Mouse (Mus musculus): ENCODE results near the gene Plcd1.
A peak's percentile ranks its signal among the peaks of the same experiment; 100 is the strongest.

Plcd1 gene

GRCm38 (mm10) chr9:119093419-119094295 lies at the start of gene Plcd1:
Plcd1 (minus strand) TSS chr9:119093502.
- peak; percentile 90 for DNase-seq (ENCODE audit: low spot score)

DNA sequence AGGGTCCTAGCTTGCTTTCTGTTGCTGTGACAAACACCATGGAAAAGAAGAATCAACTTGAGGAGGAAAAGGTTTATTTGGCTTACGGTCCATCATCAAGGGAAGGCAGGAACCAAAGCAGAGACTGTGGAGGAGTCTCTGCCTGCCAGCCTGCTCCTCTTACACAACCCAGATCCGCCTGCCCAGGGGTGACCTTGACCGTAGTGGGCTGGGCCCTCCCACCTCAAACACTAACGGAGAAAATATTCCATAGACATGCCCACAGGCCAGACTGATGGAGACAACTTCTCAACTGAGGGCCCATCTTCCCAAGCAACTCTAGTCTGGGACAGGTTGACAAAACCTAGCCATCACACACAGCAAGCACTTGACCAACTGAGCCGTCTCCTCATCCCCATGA lies 48.8 kb upstream of the Plcd1 start:
- no peak for DNase-seq (ENCODE audit: low spot score)

DNA sequence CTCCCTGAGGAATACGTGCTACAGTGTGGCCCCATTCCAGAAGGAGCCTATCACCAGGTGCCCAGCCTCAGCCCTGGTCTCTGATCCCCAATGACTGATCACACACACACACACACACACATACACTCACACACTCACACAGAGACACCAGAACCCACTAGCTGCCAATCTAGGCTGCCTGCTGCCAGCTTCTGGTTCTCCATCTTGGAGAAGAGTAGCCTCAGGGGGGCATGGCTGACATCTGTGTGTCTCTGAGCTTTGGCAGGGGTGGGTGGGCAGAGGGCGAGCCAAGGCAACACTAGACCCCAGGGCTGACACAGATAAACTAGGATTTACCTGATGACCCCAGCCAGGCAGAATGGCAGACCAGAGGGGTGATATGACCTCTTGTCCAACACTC lies 45.5 kb upstream of the Plcd1 start:
- DNase-seq (ENCODE audit: low spot score), result no peak

DNA sequence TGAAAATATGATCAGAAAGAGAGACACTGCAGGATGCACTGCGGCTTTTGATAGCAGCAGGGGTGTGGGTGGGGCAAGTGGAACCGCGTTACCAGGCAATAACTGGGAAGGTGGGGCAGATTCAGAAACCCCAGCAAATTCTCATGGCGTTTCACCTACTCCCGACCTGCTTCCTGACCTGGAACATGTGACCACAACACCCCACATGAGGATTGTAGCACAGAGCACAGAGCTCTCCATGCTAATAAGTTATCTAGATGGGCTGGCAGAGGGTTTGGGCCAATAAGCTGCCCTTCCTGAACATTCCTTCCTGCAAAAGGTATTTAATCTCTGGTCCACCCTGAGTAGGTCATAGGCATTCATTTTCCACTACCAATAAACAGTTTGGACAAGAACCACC lies 37.4 kb upstream of the Plcd1 start:
- no peak for DNase-seq (ENCODE audit: low spot score)

DNA sequence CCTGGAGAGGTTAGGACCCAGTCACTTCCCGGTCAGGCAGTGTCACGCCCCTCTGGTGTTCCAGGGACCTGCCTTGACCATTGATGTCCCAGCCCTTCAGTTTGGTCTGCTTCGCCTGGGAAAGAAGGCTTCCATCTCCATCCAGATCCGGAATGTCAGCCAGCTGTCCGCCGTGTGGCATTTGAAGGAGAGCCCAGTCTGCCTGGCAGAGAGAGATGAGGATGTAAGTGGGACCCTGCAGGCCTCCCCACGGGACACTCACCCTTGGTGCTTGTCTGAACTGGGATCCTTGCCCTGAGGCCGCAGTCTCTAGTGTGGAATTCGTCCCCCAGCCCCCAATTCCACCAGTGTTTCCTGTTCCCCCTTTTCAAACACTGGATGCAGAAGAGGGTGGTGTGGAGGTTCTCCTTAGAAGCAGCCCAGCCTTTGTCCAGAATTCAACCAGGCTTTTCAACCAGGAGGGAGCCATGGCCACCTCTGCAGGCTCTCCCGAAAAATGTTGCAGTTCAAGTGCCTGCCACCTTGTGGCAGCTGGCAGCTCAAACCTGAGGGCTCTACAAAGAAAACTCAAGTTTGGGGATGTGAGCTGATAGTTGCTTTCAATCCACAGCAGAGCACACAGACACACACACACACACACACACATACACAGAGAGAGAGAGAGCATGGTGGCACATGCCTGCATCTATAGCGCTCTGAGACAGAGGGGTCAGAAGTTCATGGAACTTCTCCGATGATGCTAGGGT lies 35.3 kb upstream of the Plcd1 start:
- no peak for DNase-seq (ENCODE audit: low spot score)

DNA sequence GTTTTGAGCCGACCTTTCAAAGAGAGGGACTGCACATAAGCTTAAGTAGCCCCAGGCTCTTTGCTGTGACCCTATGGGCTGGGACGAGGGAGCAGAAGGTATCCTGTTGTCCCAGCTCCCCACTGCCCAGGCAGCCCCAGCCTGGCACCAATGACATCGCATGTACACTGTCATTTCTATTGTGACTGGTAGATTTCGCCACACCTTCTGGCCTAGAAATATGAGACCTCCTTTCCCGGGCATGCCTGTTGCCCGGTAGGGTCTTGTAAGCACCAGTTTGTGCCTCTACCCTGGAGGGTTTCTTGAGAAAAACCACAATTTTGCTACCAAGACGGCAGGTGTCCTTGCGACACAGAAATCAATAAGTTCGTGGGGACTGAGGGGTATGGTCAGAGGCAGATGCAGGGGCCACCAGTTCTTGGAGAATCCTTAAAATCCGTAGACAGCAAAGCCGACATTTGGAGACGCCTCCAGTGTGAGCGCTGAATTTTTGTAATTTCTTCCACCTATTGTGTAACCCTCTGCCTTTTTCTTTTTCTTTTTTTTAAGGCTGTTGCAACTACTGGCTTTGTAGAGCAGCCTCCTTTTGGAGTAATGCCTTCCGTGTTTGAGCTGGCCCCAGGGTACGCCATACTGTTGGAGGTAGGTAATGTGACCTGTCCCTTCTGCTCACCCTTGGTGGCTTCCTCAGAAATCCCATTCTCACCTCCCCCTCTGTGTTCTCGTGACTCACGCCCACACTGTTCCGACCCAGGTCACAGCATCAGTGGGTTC lies 29.5 kb upstream of the Plcd1 start:
- no peak for DNase-seq (ENCODE audit: low spot score)

GRCm38 (mm10) chr9:119120168-119120560 lies 26.9 kb upstream of the Plcd1 start:
- DNase-seq (ENCODE audit: low spot score), result no peak

- DNase-seq (ENCODE audit: low spot score), result no peak
Observed at GRCm38 (mm10) chr9:119119409-119120167, 26.3 kb upstream of the Plcd1 start.

DNA sequence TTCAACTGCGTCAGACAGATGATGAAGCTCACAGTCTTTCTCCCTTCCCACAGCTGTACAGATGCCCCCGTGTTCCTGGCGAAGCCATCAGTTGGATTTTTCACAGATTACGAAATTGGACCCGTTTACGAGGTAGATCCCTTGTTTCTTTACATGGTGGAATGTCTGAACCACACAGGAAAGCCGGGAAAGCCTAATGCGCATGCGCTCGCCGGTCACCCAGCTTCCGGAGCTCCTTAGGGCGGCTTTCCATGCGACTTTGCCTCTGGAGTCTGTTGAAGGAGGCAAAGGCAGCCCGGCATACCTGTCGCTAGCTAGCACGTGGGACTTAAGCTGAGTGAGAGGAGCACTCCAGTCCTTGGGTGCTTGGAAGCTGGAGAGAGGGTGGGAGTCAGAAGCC lies 21.6 kb upstream of the Plcd1 start:
- DNase-seq (ENCODE audit: low spot score), result no peak

- DNase-seq (ENCODE audit: low spot score), result no peak
Observed at GRCm38 (mm10) chr9:119110640-119111039, 17.3 kb upstream of the Plcd1 start.

- DNase-seq (ENCODE audit: low spot score), result no peak
Observed at GRCm38 (mm10) chr9:119109685-119110353, 16.5 kb upstream of the Plcd1 start.

DNA sequence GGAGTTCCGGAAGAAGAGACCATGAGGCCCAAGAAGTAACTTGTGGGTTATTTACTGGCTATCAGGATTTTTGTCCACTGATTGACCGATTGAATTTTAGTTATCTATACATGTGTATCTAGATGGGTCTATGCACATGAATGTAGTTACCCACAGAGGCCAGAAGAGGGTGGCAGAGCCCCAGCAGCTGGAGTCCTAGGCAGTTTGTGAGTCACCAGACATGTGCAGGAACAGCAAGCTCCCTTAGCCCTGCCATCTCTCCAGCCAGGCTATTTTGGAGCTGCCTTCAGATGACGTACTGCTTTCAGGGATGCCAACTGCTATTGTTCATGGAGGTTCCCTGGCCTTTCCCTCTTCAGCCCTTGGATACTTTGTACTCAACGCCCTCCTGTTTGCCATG lies 14.3 kb upstream of the Plcd1 start:
- DNase-seq (ENCODE audit: low spot score), result peak; percentile 44

DNA sequence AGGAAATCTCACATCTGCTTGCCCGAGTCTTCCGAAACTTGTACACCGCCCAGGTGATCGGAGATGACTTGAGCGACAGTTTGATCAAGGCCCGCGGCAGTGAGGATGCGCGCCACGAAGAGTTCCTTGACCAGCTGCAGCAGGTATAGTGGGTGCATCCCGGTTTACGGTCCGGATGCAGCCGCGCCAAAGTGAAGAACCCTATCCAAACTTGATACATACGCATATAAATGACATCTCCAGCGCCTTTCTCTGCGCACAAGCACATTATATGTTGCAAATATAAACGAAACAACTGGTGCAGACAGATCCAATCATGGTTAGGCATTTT lies 9.4 kb upstream of the Plcd1 start:
- DNase-seq (ENCODE audit: low spot score), result no peak

DNA sequence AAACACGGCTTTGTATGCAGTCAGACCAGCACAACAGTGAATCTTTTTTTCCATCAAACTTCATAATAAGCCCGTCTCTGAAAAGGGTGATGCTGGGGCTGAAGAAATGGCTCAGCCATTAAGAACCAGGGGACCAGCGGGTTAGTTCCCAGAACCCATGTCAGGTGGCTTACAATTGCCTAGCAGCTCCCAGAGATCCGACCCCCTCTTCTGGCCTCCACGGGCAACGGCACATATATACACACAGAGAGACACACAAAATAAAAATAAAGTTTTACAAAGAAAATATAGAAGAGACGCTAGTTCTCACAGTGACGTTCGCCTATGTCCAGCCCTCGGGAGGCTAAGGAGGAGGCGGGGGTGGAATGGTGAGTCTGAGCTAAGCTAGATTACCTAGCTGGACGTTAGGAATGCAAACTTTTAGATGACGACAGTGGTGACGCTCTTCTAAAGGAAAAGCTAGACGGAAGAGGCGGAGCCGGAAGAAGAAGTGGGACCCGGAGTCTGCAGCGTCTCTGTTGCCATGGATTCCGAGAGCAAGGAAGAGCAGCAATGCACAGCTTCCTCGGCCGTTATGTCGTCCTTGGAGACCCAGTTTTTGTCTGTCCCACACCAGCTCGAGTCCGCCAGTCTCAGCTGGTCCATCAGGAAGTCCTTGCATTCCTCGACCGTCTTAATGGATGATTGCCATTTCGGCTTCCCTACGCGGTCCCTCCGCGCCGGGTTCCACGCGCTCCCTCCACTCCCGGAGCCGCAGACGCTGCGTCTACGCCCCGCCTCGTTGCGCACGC lies 8.9 kb upstream of the Plcd1 start, which contains the start of gene Dlec1:
Gene Dlec1 (plus strand): TSS at position 487 of the 791 bp plus-strand sequence.
- DNase-seq (ENCODE audit: low spot score), result peak; percentile 75

DNA sequence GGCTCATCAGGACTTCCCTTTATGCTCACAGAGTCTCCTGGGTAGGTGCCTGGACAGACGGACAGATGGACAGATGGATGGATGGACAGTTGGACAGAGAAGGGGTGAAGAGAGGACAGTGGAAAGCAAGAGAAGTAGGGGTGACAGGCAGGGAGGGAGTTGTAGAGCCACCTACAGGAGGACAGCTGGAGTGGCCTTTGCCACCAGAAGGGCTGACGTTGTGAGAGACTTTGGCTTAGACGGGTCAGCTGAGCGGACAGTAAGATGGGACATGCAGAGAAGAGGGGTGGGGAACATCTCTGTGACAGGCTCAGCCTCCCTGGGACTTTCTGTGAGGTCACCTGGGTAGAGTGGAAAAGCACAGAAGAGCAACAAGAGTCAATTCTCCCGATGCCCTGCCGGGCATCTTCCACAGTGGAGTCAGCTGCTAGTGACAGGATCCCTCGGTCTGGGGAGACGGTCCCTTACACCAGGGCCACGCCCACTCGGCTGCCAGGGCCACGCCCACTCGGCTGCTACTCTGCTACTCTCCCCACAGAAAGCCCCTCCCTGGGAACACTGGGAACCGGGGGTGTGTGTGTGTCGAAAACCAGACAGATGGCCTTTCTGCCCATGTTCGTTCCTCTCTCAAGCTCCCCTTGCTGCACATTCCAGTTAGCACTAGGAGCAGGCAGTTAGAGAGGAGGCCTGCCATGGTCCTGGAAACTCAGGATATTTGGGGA lies 7.0 kb upstream of the Plcd1 start:
- DNase-seq (ENCODE audit: low spot score), result no peak

- DNase-seq (ENCODE audit: low spot score), result no peak
Observed at GRCm38 (mm10) chr9:119094462-119095109, 1.3 kb upstream of the Plcd1 start.

DNA sequence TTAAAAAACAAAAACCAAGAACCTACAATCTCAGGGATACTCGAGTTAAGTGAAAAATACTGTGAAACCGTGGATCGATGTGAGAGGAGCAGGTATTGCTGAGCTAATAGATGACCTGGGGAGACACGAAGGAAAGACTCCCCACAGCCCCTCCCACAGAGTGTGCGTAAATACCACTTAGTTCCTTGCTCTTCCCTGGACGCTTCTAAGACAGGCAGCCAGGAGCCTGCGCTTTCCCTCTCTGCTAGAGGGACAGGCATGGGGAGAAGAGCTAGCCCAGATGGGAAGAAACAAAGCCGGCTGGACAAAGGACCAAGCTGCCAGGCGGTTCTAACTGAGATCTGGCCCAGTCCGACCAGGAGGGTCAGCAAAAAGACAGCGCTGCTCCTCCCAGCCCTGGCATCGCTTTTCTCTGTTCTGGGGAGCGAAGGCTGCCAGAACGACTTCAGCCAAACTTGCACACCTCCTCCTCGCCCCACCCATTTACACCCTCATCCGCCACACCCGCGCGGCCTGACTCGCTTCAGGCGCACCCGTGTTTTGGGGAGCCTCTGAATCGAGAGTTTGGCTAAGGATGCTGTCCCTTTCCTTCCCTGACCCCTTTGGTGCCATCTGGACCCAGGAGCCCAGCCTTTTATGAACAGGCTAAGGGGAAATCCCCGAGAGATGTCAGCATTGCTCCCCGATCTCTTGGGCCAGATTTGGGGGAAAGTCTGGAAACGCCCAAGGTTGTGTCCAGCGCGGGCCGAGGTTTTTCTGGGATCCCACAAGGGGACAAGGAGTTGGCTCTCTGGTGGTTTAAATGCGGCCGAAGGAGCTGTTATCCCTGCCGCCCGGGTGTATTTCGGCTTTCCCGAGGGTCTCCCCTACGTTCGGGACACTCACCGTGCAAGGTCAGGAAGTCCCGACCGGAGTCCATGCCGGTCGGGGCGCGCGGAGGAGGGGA lies 556 bp downstream of the Plcd1 start:
- peak; percentile 67 for DNase-seq (ENCODE audit: low spot score)

Data from urinary bladder, postnatal 14 days (tissue).